Mouse (Mus musculus) embryonic facial prominence, embryonic 12.5 days (tissue): Measurements from ENCODE around the gene Fam243. TPM values are rescaled to one million over a fixed set of nuclear protein-coding genes. Genes with fewer than 3 reads are reported as not detected.

Experiments
- ATAC-seq: fragments of 200-750 bp; cut with Nextera tagmentation; 2 replicates; pipeline ENCODE4 v1.8.0; 2017; ENCODE audit not compliant: insufficient number of reproducible peaks, insufficient read depth, low FRiP score, low TSS enrichment
- H3K27ac ChIP-seq: fragments of 300-500 bp; sonication (generic); 2 replicates; pipeline ENCODE4 v1.5.1; 2016; ENCODE audit warnings: mild to moderate bottlenecking
- H3K27me3 ChIP-seq: fragments of 300-500 bp; sonication (generic); 2 replicates; pipeline ENCODE4 v1.6.1; 2016; ENCODE audit warnings: mild to moderate bottlenecking, moderate library complexity
- H3K36me3 ChIP-seq: fragments of 300-500 bp; sonication (generic); 2 replicates; pipeline ENCODE4 v1.6.1; 2016; ENCODE audit warnings: mild to moderate bottlenecking
- H3K4me1 ChIP-seq: fragments of 300-500 bp; sonication (generic); 2 replicates; pipeline ENCODE4 v1.6.1; 2016
- H3K4me2 ChIP-seq: fragments of 300-500 bp; sonication (generic); replicated peaks from 2 replicates; pipeline ENCODE4 v1.6.1; 2016; ENCODE audit warnings: mild to moderate bottlenecking, moderate library complexity
- H3K4me3 ChIP-seq: fragments of 300-500 bp; sonication (generic); 2 replicates; pipeline ENCODE4 v1.5.1; 2016; ENCODE audit warnings: mild to moderate bottlenecking
- H3K9ac ChIP-seq: fragments of 300-500 bp; sonication (generic); 2 replicates; pipeline ENCODE4 v1.6.1; 2016; ENCODE audit warnings: mild to moderate bottlenecking, moderate library complexity
- H3K9me3 ChIP-seq: fragments of 300-500 bp; sonication (generic); 2 replicates; pipeline ENCODE4 v1.6.1; 2016; ENCODE audit warnings: mild to moderate bottlenecking, moderate library complexity
- WGBS: fragments of 180-500 bp; shearing (Covaris S2); methylation state at CpG from one replicate; pipeline ENCODE4 v1.1.7; 2016; 5-methylcytosine and 5-hydroxymethylcytosine counted together
- polyA plus RNA-seq: library from polyadenylated mRNA; unstranded; fragments of >200 nt; fragmentation: Nextera tagmentation; extraction: Ambion mirVana; gene quantifications from 2 replicates; pipeline ENCODE4 v1.2.1, GENCODE M21; 2016

Gene Fam243
- polyA plus RNA-seq, 1 experiment from 2014 or later: not detected

GRCm38 (mm10) chr16:92295328-92295727 is 25.9 kb downstream of the Fam243 start:
- H3K9me3 ChIP-seq: no peaks in the 10 kb centered on the region
- no peak for ATAC-seq
- no peaks in the 10 kb centered on the region for H3K36me3 ChIP-seq
- WGBS: 79% methylated on average over 2 of the region's 2 CpGs
- H3K4me3 ChIP-seq: no peak overlapping the region
- no peak overlapping the region for H3K27ac ChIP-seq
- H3K27me3 ChIP-seq: no peaks in the 10 kb centered on the region
- H3K4me2 ChIP-seq: no peak overlapping the region
- peaks cover under 1% of the 10 kb centered on the region; the same call in 1 of the 2 replicates for H3K4me1 ChIP-seq
- no peak overlapping the region for H3K9ac ChIP-seq

DNA sequence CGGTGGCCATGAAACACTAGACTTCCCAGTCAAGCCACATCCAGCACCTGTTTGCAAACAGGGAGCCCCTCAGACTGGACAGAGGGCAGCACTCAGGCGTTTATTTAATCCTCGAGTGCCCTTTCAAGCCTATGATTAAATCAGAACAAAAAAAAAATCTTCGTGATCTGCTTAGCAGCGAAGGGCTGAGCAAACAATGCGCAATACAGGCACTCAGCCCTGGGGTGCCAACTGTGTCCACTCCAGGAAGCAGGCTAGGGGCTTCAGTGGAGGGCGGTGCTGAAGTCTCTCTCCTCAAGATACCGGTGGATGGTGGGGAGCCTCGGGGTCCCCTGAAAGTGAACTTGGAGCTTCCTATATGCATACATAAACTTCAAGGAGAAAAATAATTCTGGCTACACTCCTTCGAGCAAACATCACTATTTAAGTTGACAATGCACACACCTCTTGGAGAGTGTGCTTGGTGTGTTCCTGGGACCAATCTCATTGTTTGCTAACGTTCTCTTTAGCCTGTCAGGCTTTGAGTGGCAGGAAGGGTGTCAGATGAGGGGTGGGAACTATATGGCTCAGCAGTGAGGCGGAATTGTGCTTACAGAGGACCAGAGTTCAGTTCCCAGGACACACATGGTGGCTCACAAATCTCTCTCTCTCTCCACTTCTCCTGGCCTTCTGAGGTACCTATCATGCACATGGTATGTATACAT is 26.8 kb downstream of the Fam243 start:
- no peak overlapping the region for H3K9ac ChIP-seq
- ATAC-seq: no peak
- no peak overlapping the region for H3K4me2 ChIP-seq
- WGBS: 64% methylated on average over 12 of the region's 12 CpGs
- H3K9me3 ChIP-seq: no peaks in the 10 kb centered on the region
- H3K27ac ChIP-seq: no peak overlapping the region
- H3K4me1 ChIP-seq: no peaks in the 10 kb centered on the region
- H3K4me3 ChIP-seq: no peak overlapping the region
- H3K27me3 ChIP-seq: no peaks in the 10 kb centered on the region
- H3K36me3 ChIP-seq: no peaks in the 10 kb centered on the region

DNA sequence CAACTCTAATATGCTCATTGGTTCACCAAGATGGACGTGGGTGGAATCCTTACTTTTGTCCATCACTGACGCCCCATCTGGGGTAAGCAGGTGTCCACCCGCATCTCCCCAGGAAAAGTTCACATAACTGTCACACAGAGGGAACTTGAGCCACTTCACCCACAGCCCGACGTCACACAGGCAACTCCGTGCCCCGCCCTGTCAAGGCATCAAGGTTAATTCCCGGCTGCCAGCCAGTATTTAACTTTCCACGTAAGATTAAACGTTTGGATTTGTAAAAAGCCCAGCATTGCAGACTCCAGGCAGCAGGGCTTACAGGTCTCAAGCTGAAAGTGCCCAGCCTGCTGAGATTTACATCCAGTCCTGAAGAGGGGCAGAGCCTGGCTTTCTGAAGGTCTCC is 29.1 kb downstream of the Fam243 start, which contains the start of gene Kcne2:
Kcne2 (plus strand) TSS at position 289 of the 400 bp plus-strand sequence.
- no peaks in the 10 kb centered on the region for H3K9me3 ChIP-seq
- no peak within 1 kb of the TSS for H3K4me2 ChIP-seq
- no peak within 1 kb of the TSS for H3K4me3 ChIP-seq
- no peak within 1 kb of the TSS for H3K27ac ChIP-seq
- no peaks in the 10 kb centered on the region for H3K4me1 ChIP-seq
- no peak for ATAC-seq
- no peaks in the 10 kb centered on the region for H3K36me3 ChIP-seq
- 61% methylated on average over 10 of the region's 10 CpGs for WGBS
- H3K27me3 ChIP-seq: no peaks in the 10 kb centered on the region
- no peak within 1 kb of the TSS for H3K9ac ChIP-seq

DNA sequence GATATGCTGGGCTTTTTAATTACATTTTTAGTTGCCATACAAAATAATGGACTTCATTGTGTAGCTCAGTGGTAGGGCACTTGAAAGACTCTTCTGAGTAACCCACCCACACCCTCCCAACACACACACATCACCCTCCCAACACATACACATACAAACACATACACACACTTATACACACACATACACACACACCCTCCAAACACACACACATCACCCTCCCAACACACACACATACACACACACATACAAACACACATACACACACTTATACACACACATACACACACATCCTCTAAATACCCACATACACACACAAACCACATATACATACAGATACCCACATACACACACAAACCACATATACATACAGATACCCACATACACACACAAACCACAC is 31.2 kb downstream of the Fam243 start:
- no peak for ATAC-seq
- Histone ChIP-seq H3K27ac (no peak overlapping the region), H3K4me2 (no peak overlapping the region), H3K27me3 (0 out of 2 replicates have a peak, but pooled peaks cover 2% of the 10 kb centered on the region), H3K9me3 (no peaks in the 10 kb centered on the region), H3K9ac (no peak overlapping the region), H3K4me3 (no peak overlapping the region), H3K36me3 (no peaks in the 10 kb centered on the region), H3K4me1 (no peaks in the 10 kb centered on the region)

- Histone ChIP-seq H3K36me3 (no peaks in the 10 kb centered on the region), H3K4me2 (no peak overlapping the region), H3K27ac (no peak overlapping the region), H3K4me3 (no peak overlapping the region), H3K27me3 (0 out of 2 replicates have a peak, but pooled peaks cover 3% of the 10 kb centered on the region), H3K9me3 (no peaks in the 10 kb centered on the region), H3K9ac (no peak overlapping the region), H3K4me1 (no peaks in the 10 kb centered on the region)
- WGBS: 89% methylated on average over 9 of the region's 9 CpGs
- no peak for ATAC-seq
These were observed 32.5 kb downstream of the Fam243 start for GRCm38 (mm10) chr16:92288778-92289177.

GRCm38 (mm10) chr16:92286609-92287008 is 34.6 kb downstream of the Fam243 start:
- no peaks in the 10 kb centered on the region for H3K9me3 ChIP-seq
- 0 out of 2 replicates have a peak, but pooled peaks cover 3% of the 10 kb centered on the region for H3K27me3 ChIP-seq
- no peaks in the 10 kb centered on the region for H3K36me3 ChIP-seq
- no peaks in the 10 kb centered on the region; the same call in 1 of the 2 replicates for H3K4me1 ChIP-seq
- H3K4me2 ChIP-seq: no peak overlapping the region
- H3K27ac ChIP-seq: no peak overlapping the region
- no peak overlapping the region for H3K9ac ChIP-seq
- WGBS: 10% methylated on average over 7 of the region's 7 CpGs
- no peak for ATAC-seq
- H3K4me3 ChIP-seq: no peak overlapping the region

DNA sequence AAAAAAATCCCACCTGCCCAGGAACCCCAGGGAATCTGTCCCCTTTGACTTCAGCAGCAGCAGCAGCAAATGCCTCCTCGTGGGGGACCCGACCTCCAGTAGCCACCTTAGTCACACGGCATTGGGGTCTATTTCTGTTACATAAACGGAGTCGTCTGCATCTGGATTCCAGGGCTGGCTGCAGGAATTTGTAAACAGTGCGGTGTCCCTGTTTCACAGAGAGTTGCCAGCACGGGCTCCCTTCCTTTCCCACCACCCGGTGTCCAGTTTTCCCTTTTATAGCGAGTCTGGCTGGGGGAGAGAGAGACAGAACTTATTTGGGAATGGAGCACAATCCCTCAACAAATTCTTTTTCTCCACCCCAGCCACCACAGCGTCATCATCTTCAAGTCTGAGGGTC is 36.2 kb downstream of the Fam243 start:
- Histone ChIP-seq H3K4me3 (no peak overlapping the region), H3K36me3 (no peaks in the 10 kb centered on the region), H3K9ac (no peak overlapping the region), H3K4me2 (no peak overlapping the region), H3K9me3 (no peaks in the 10 kb centered on the region), H3K27me3 (0 out of 2 replicates have a peak, but pooled peaks cover 3% of the 10 kb centered on the region), H3K27ac (no peak overlapping the region), H3K4me1 (no peaks in the 10 kb centered on the region; the same call in 1 of the 2 replicates)
- 41% methylated on average over 10 of the region's 10 CpGs for WGBS
- no peak for ATAC-seq

DNA sequence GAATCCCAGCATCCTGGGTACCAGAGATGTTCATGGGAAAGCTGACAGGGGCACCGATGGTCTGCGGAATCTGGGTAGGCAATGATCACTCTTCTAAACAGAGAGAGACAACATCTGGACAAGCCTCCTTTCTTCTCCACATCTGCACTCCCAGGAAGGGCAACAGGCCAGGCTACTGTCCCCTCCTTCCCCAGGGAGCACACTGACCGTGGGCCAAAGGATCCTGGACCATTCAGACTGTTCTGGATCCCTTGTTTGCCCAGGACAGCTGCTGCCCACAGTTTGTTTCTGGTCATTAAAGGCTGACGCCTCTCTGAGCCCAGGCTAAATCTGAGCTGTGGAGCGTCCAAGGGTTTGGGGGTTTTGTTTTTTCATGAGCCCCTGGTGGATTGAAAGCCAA is 38.6 kb downstream of the Fam243 start:
- WGBS: 64% methylated on average over 5 of the region's 5 CpGs
- 0 out of 2 replicates have a peak, but pooled peaks cover 3% of the 10 kb centered on the region for H3K27me3 ChIP-seq
- H3K4me2 ChIP-seq: no peak overlapping the region
- H3K9ac ChIP-seq: no peak overlapping the region
- no peaks in the 10 kb centered on the region for H3K36me3 ChIP-seq
- H3K9me3 ChIP-seq: no peaks in the 10 kb centered on the region
- no peak for ATAC-seq
- no peak overlapping the region for H3K4me3 ChIP-seq
- no peak overlapping the region for H3K27ac ChIP-seq
- H3K4me1 ChIP-seq: no peaks in the 10 kb centered on the region; the same call in 1 of the 2 replicates

DNA sequence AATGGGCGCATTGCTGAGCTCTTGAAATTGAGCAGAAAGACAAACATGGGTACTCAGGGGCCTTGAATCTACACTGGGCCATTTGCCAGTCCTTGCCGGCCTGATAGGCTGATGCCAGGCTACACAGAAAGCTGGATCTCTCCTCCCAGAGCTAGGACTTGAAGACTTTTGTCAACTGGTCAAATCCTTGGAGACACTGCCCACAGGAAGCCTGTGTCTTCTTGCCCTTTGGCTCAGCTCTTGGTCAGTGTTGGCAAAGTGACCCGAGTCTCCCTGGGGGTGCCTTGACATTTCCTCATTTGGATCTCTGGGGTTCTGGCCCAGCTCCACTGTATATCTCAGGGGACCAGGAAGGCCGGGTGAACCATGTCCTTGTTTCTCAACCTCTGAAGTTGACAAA is 45.7 kb downstream of the Fam243 start:
- no peaks in the 10 kb centered on the region for H3K36me3 ChIP-seq
- H3K4me3 ChIP-seq: no peak overlapping the region
- WGBS: 87% methylated on average over 4 of the region's 4 CpGs
- H3K4me1 ChIP-seq: no peaks in the 10 kb centered on the region
- no peaks in the 10 kb centered on the region for H3K27me3 ChIP-seq
- ATAC-seq: no peak
- no peak overlapping the region for H3K27ac ChIP-seq
- H3K4me2 ChIP-seq: no peak overlapping the region
- no peak overlapping the region for H3K9ac ChIP-seq
- H3K9me3 ChIP-seq: no peaks in the 10 kb centered on the region

DNA sequence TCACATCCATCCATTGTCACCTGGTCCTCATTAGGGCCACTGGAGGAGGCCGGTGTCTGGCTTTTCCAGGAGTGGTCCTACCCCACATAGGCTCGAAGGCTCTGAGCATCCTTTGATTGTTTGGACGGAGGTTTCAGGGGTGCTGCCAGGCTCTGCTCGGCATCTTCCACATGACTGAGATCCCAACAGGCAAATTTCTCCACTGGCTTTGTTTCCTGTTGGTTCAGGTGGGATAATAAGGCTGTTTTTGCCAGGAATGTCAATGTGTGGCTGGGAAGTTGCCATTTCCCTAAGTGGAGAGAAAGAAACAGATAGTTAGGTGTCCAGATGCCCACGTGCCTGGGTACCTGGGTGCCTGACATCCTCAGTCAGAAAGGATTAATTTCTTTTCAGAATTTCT is 46.7 kb downstream of the Fam243 start:
- no peaks in the 10 kb centered on the region for H3K9me3 ChIP-seq
- no peaks in the 10 kb centered on the region for H3K4me1 ChIP-seq
- H3K36me3 ChIP-seq: no peaks in the 10 kb centered on the region
- no peak overlapping the region for H3K4me2 ChIP-seq
- WGBS: 64% methylated on average over 5 of the region's 5 CpGs
- no peak for ATAC-seq
- H3K27me3 ChIP-seq: no peaks in the 10 kb centered on the region
- H3K27ac ChIP-seq: no peak overlapping the region
- H3K9ac ChIP-seq: no peak overlapping the region
- H3K4me3 ChIP-seq: no peak overlapping the region
